ENCODE assay signal across 9 mouse cellular contexts in the genomic region with DNA sequence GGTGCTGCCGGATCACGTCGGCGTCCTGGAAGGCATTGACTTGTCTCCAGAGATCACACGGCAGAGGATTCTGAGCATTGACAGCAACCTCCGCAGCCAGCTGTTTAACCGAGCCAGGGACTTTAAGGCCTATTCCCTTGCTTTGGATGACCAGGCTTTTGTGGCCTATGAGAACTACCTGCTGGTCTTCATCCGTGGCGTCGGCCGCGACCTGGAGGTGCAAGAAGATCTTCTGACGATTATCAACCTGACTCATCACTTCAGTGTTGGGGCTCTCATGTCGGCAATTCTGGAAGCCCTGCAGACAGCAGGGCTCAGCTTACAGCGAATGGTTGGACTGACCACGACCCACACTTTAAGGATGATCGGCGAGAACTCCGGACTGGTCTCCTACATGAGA. TPM values are rescaled to one million over a fixed set of nuclear protein-coding genes. Genes with fewer than 3 reads are reported as not detected.
DNase-seq lines count a peak whose midpoint lies in the region; ATAC-seq and TF ChIP-seq lines count a peak whose summit lies in the region.
"Had no signal": no experiment of that assay in that cellular context is flagged by ENCODE, and none has a peak within 500 bp of the region (broad histone marks: within the 10 kb centered on the region; RNA-seq: fewer than 3 reads in every experiment).

No protein-coding gene starts in this region.

- no peaks in the 10 kb centered on the region for H3K27me3 ChIP-seq in spleen, adult 2 months (ENCODE audit: control insufficient read depth, insufficient read depth, low read length)
- H3K27me3 ChIP-seq in liver, embryonic 16.5 days (ENCODE audit: control insufficient read depth, insufficient read depth, low read depth, low read length), result no peaks in the 10 kb centered on the region

- H3K4me1 ChIP-seq in spleen, adult 2 months (ENCODE audit: control insufficient read depth, insufficient read depth, insufficient read length), result peaks cover 14% of the 10 kb centered on the region
- H3K4me1 ChIP-seq in liver, embryonic 16.5 days (ENCODE audit: control insufficient read depth, low read depth, low read length), result peaks cover 26% of the 10 kb centered on the region

- peak overlapping the region; percentile 87 for H3K4me2 ChIP-seq in liver, embryonic 16.5 days (ENCODE audit: low read depth, low read length)

- peak overlapping the region; percentile 98 for H3K9ac ChIP-seq in liver, embryonic 16.5 days (ENCODE audit: low read depth, low read length)

- 0 out of 2 replicates have a peak, but pooled peaks have one; percentile 0 for ATAC-seq in granulocyte monocyte progenitor cell, adult 5-6 weeks (replicated peaks; ENCODE audit: poor library complexity, severe bottlenecking)
- no peak for ATAC-seq in liver, embryonic 16.5 days (ENCODE audit: low read depth)

- H3K4me3 ChIP-seq in spleen, adult 2 months (ENCODE audit: extremely low read depth, insufficient read depth, insufficient read length), result peak overlapping the region; percentile 65
- peak overlapping the region; percentile 97 for H3K4me3 ChIP-seq in liver, embryonic 16.5 days (ENCODE audit: low read depth, low read length)

- peak; percentile 24 for DNase-seq in gastrocnemius, adult 18-20 months (ENCODE audit: low spot score)
- no peak for DNase-seq in gastrocnemius, postnatal 25 days
- DNase-seq in spleen, adult 2 months (ENCODE audit: low read depth in 1 of 2, low spot score in 2 of 2), result no peak
- DNase-seq in spleen, postnatal 14 days (ENCODE audit: low spot score in 2 of 2), result no peak
- DNase-seq in spleen, postnatal 10 days (ENCODE audit: low spot score in 2 of 2), result no peak
- DNase-seq in layer of hippocampus, postnatal 36 days, result no peak

- H3K36me3 ChIP-seq in spleen, adult 2 months (ENCODE audit: control insufficient read depth, insufficient read depth, low read length), result peaks cover 2% of the 10 kb centered on the region; the same call in 1 of the 2 replicates
- H3K36me3 ChIP-seq in liver, embryonic 16.5 days (ENCODE audit: control insufficient read depth, insufficient read depth), result no peaks in the 10 kb centered on the region; the same call in 1 of the 2 replicates

- no peaks in the 10 kb centered on the region for H3K9me3 ChIP-seq in liver, embryonic 16.5 days (replicated peaks; ENCODE audit: control insufficient read depth, low read length)

- 7% methylated on average over 19 of the region's 19 CpGs for WGBS in spleen, adult 2 months
- 7% methylated on average over 19 of the region's 19 CpGs for WGBS in liver, embryonic 16.5 days (ENCODE audit: insufficient replicate concordance)

- TF ChIP-seq POLR2A in spleen, adult 2 months (IDR thresholded peaks at IDR 0.05; ENCODE audit: low read depth, low read length), result no peak

- H3K27ac ChIP-seq in spleen, adult 2 months (ENCODE audit: insufficient read depth, low read length), result peak overlapping the region; percentile 90
- H3K27ac ChIP-seq in liver, embryonic 16.5 days (ENCODE audit: low read length), result peak overlapping the region; percentile 99

- TF ChIP-seq CTCF in spleen, adult 2 months (IDR thresholded peaks at IDR 0.05; ENCODE audit: extremely low read depth, insufficient read depth, insufficient read length, insufficient replicate concordance), result no peak

RNA-seq across cellular contexts. Expression of a gene that starts 0.6 kb away (rescaled TPM):
- 10 to 100 TPM; 19.7 to 20.4 TPM for total RNA-seq in gastrocnemius, adult 18-20 months (2021)
- 10 to 100 TPM; 18.8 to 19.2 TPM for total RNA-seq in gastrocnemius, postnatal 25 days (2021)
- polyA plus RNA-seq in spleen, adult 2 months (2012; rRNA removed), result 5.0 and 5.2 TPM in 2 replicates
- total RNA-seq in granulocyte monocyte progenitor cell, adult 5-6 weeks (2014; fragmentation: Nextera tagmentation), result 21.9 and 25.8 TPM in 2 replicates
- total RNA-seq in granulocyte monocyte progenitor cell, adult 5-6 weeks (2017), result 15.9 and 18.7 TPM in 2 replicates
- 8.2 and 9.0 TPM in 2 replicates for polyA plus RNA-seq in liver, embryonic 16.5 days (2015; fragmentation: Nextera tagmentation; extraction: Ambion mirVana)
- total RNA-seq in layer of hippocampus, postnatal 36 days (2021), result 10 to 100 TPM; 75.9 to 84.3 TPM

RNA-seq across cellular contexts. Expression of a gene that starts 0.8 kb away (rescaled TPM):
- total RNA-seq in gastrocnemius, adult 18-20 months (2021), result 1 to 10 TPM; 5.4 to 6.4 TPM
- total RNA-seq in gastrocnemius, postnatal 25 days (2021), result 1 to 10 TPM; 4.4 to 8.7 TPM
- 11.7 and 14.0 TPM in 2 replicates for polyA plus RNA-seq in spleen, adult 2 months (2012; rRNA removed)
- total RNA-seq in granulocyte monocyte progenitor cell, adult 5-6 weeks (2014; fragmentation: Nextera tagmentation), result 46.0 and 47.0 TPM in 2 replicates
- total RNA-seq in granulocyte monocyte progenitor cell, adult 5-6 weeks (2017), result 46.9 and 61.6 TPM in 2 replicates
- polyA plus RNA-seq in liver, embryonic 16.5 days (2015; fragmentation: Nextera tagmentation; extraction: Ambion mirVana), result 19.1 and 21.2 TPM in 2 replicates
- total RNA-seq in layer of hippocampus, postnatal 36 days (2021), result 10 to 100 TPM; 15.6 to 18.6 TPM

RNA-seq across cellular contexts. Expression of a gene that starts 39.2 kb away (rescaled TPM):
- total RNA-seq in gastrocnemius, adult 18-20 months (2021), result under 1 TPM; 0.02 to 0.07 TPM
- under 1 TPM; 0.05 to 0.19 TPM for total RNA-seq in gastrocnemius, postnatal 25 days (2021)
- not detected in 2 replicates for polyA plus RNA-seq in spleen, adult 2 months (2012; rRNA removed)
- not detected in 2 replicates for total RNA-seq in granulocyte monocyte progenitor cell, adult 5-6 weeks (2014; fragmentation: Nextera tagmentation)
- not detected in 2 replicates for total RNA-seq in granulocyte monocyte progenitor cell, adult 5-6 weeks (2017)
- polyA plus RNA-seq in liver, embryonic 16.5 days (2015; fragmentation: Nextera tagmentation; extraction: Ambion mirVana), result 0.02 TPM in 1 of 2 replicates, not detected in the other
- 100 to 1,000 TPM; 201 to 218 TPM for total RNA-seq in layer of hippocampus, postnatal 36 days (2021)
- total RNA-seq: hematopoietic stem cell, adult 5-6 weeks had no signal

Comparison
In these comparisons a context has a peak if more than half of its experiments do, and no peak if none do; other contexts are left out.
1. RNA of a gene that starts 39.2 kb away (total RNA-seq): 201 to 218 TPM in layer of hippocampus, postnatal 36 days; 0.05 to 0.19 TPM in gastrocnemius, postnatal 25 days, 0.02 to 0.07 TPM in gastrocnemius, adult 18-20 months and not detected in granulocyte monocyte progenitor cell, adult 5-6 weeks; every median in the first group is over 100 times any median in the second.